8 mouse cellular contexts compared by ENCODE assay signal in the genomic region with DNA sequence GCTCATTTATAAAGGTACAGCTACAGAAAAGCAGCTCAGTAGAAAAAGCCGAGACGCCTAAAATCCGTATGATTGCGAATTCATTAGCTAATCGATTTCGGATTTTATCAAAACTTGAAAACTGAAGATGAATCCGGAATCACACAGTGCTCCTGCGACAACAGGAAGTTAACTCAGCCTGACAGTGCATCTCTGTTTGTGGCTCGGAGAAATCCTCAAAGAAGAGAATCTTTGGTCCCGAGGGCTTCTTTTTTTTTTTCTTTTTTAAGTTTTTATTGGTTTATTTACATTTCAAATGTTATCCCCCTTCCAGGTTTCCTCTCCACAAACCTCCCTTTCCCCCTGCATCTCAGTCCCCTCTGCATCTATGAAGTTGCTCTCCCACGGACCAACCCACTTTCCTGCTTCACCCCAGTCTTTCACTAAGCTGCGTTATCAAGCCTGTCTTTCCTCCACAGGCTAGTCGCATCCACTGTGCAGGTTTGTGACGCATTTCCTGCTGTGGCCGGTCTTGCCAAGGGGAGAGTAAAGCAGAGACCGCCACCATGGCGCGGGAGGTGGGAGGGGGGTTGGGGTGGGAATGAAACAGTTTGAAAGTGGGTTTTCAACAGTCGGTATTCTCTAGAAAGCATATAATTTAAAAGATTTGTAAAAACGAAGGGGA.
A peak's percentile ranks its signal among the peaks of the same experiment; 100 is the strongest.
DNase-seq lines count a peak whose midpoint lies in the region; ATAC-seq and TF ChIP-seq lines count a peak whose summit lies in the region.
"Not testable (repeated sequence)": the region's sequence is repeated elsewhere in the genome, so short reads cannot be mapped to it uniquely, and the experiment has no call there.

No protein-coding gene starts in this region.

- peak overlapping the region; percentile 26; the same call in 1 of the 2 replicates for H3K4me2 ChIP-seq in forebrain, embryonic 16.5 days (ENCODE audit: low read length)
- H3K4me2 ChIP-seq in midbrain, embryonic 12.5 days (replicated peaks): peak overlapping the region; percentile 22; the same call in 1 of the 2 replicates

- peak; percentile 49; the same call in 1 of the 2 replicates for TF ChIP-seq POLR2A in cortical plate, adult 2 months (IDR thresholded peaks at IDR 0.05; ENCODE audit: extremely low read depth, insufficient read depth, low read length)

- not testable (repeated sequence) for H3K27ac ChIP-seq in cortical plate, adult 2 months (ENCODE audit: insufficient read depth, low read length); forebrain, embryonic 16.5 days (ENCODE audit: low read length); hindbrain, embryonic 10.5 days; limb, embryonic 10.5 days; midbrain, embryonic 12.5 days (replicated peaks)

- H3K4me3 ChIP-seq in cortical plate, adult 2 months (ENCODE audit: insufficient read depth, low read length): peak overlapping the region; percentile 19; the same call in 1 of the 2 replicates
- H3K4me3 ChIP-seq in forebrain, embryonic 16.5 days (replicated peaks; ENCODE audit: low read length): peak overlapping the region; percentile 24
- H3K4me3 ChIP-seq in hindbrain, embryonic 10.5 days: 0 out of 2 replicates have a peak overlapping the region, but pooled peaks have one; percentile 11
- H3K4me3 ChIP-seq in limb, embryonic 10.5 days: peak overlapping the region; percentile 17; the same call in 1 of the 2 replicates
- H3K4me3 ChIP-seq in midbrain, embryonic 12.5 days: peak overlapping the region; percentile 21; the same call in 1 of the 2 replicates

- not testable (repeated sequence) for H3K9ac ChIP-seq in forebrain, embryonic 16.5 days (replicated peaks; ENCODE audit: low read depth, low read length); midbrain, embryonic 12.5 days (replicated peaks)

- WGBS in forebrain, embryonic 16.5 days: 62% methylated on average over 20 of the region's 20 CpGs
- 56% methylated on average over 20 of the region's 20 CpGs for WGBS in hindbrain, embryonic 10.5 days
- WGBS in limb, embryonic 10.5 days: 56% methylated on average over 20 of the region's 20 CpGs
- 57% methylated on average over 20 of the region's 20 CpGs for WGBS in midbrain, embryonic 12.5 days

- not testable (repeated sequence) for H3K27me3 ChIP-seq in forebrain, embryonic 16.5 days (replicated peaks; ENCODE audit: control insufficient read depth, insufficient read depth, low read length); hindbrain, embryonic 10.5 days (ENCODE audit: insufficient read depth, poor library complexity, severe bottlenecking); limb, embryonic 10.5 days (ENCODE audit: low read depth, poor library complexity, severe bottlenecking); midbrain, embryonic 12.5 days

- peak; percentile 1 for DNase-seq in R1 (ENCODE audit: low read depth, low spot score)
- peak; percentile 42 for DNase-seq in hindbrain, embryonic 10.5 days (ENCODE audit: low spot score)
- peak; percentile 23 for DNase-seq in layer of hippocampus, adult 11-12 months (ENCODE audit: low spot score)
- peak; percentile 33 for DNase-seq in limb, embryonic 10.5 days (ENCODE audit: low spot score)
- peak; percentile 58 to 61 for DNase-seq in right cerebral cortex, postnatal 10 days (ENCODE audit: low spot score in 2 of 2)

- TF ChIP-seq CTCF in cortical plate, adult 2 months (IDR thresholded peaks at IDR 0.05; ENCODE audit: extremely low read depth, insufficient read depth, low read length): not testable (repeated sequence)

- not testable (repeated sequence) for H3K9me3 ChIP-seq in forebrain, embryonic 16.5 days (ENCODE audit: control insufficient read depth, low read length); hindbrain, embryonic 10.5 days; limb, embryonic 10.5 days (replicated peaks); midbrain, embryonic 12.5 days

- not testable (repeated sequence) for H3K4me1 ChIP-seq in cortical plate, adult 2 months (ENCODE audit: control insufficient read depth, insufficient read depth, low read length); forebrain, embryonic 16.5 days (replicated peaks; ENCODE audit: control insufficient read depth, insufficient read depth, low read length); hindbrain, embryonic 10.5 days (replicated peaks); limb, embryonic 10.5 days; midbrain, embryonic 12.5 days

- not testable (repeated sequence) for H3K36me3 ChIP-seq in forebrain, embryonic 16.5 days (ENCODE audit: control insufficient read depth, insufficient read depth); hindbrain, embryonic 10.5 days; limb, embryonic 10.5 days; midbrain, embryonic 12.5 days

- ATAC-seq in forebrain, embryonic 16.5 days: peak; percentile 94
- ATAC-seq in midbrain, embryonic 12.5 days (ENCODE audit: low FRiP score, low read depth): peak; percentile 79

Comparison
In these comparisons a context has a peak if more than half of its experiments do, and no peak if none do; other contexts are left out.
1. DNase-seq: peak in every context shown above with its lines; median percentile 60 in right cerebral cortex, postnatal 10 days; 42 in hindbrain, embryonic 10.5 days; 33 in limb, embryonic 10.5 days; 23 in layer of hippocampus, adult 11-12 months; 1 in R1.